Mouse (Mus musculus) embryonic stem cell, embryonic (primary cell): ENCODE results near the gene Gm44596.

Source experiments
- CTCF ChIA-PET, 4 experiments: fragments of 300-600 bp in 2 of 4; fragments of 350-600 bp in 2 of 4; sonication (Branson Sonifier 250); formaldehyde crosslinking; loops; one replicate each; lab custom pipeline; 2022; ENCODE audit warnings: inconsistent platforms in 2 of 4; lab: Charles Lee
- POLR2A ChIA-PET, 4 experiments: fragments of 300-600 bp in 2 of 4; fragments of 350-600 bp in 2 of 4; sonication (Branson Sonifier 250); formaldehyde crosslinking; loops; one replicate each; lab custom pipeline; 2022; ENCODE audit warnings: antibody characterized with exemption in 4 of 4, inconsistent platforms in 1 of 4; lab: Charles Lee

The Gm44596 gene

GRCm38 (mm10) chr6:128375192-128375591, at the start of gene Gm44596, which contains the start of gene Tex52:
Gm44596 (plus strand) TSS chr6:128375503.
Tex52 (plus strand) TSS chr6:128375456.
- CTCF ChIA-PET, result interaction anchor here in 1 of 4 experiments (1.8 kb wide), 1 partner anchor 36 kb away, joined by 5 read pairs; no protein-coding TSS in a partner anchor
- POLR2A ChIA-PET, result interaction anchor here in 2 of 4 experiments (1.5 to 2.7 kb wide), 4 partner anchors 8 to 28 kb away, joined by 3 to 11 read pairs (median 6); no protein-coding TSS in a partner anchor

- POLR2A ChIA-PET, result interaction anchor here (0.6 to 3.3 kb wide), 37 partner anchors 9 to 998 kb away, joined by 3 to 13 read pairs (median 4); partner anchors contain the start of gene Tulp3 (in 2 of the 4)
- CTCF ChIA-PET, result interaction anchor here (0.6 to 2.3 kb wide), 35 partner anchors 9 to 617 kb away, joined by 3 to 12 read pairs (median 4); no protein-coding TSS in a partner anchor
These were observed 40.7 kb upstream of the Gm44596 start for GRCm38 (mm10) chr6:128334397-128335124.

GRCm38 (mm10) chr6:128337467-128337866, 37.8 kb upstream of the Gm44596 start:
- CTCF ChIA-PET, result interaction anchor here in 2 of 4 experiments (1.2 to 1.8 kb wide), 2 partner anchors 19 to 28 kb away, joined by 3 to 7 read pairs; no protein-coding TSS in a partner anchor

GRCm38 (mm10) chr6:128338876-128339275, 36.4 kb upstream of the Gm44596 start:
- CTCF ChIA-PET, result interaction anchor here in 2 of 4 experiments (0.6 to 1.5 kb wide), 6 partner anchors 11 to 248 kb away, joined by 3 to 4 read pairs (median 3); partner anchors contain the start of gene Tulp3 (in 1 of the 2)
- POLR2A ChIA-PET, result interaction anchor here (0.5 to 2.2 kb wide), 18 partner anchors 8 to 141 kb away, joined by 3 to 6 read pairs (median 3); partner anchors contain the start of gene Itfg2 (in 1 of the 4)

More at GRCm38 (mm10) chr6:128337467-128337866, 37.8 kb upstream of the Gm44596 start:
- POLR2A ChIA-PET, result interaction anchor here (0.6 to 3.3 kb wide), 12 partner anchors 14 to 174 kb away, joined by 3 to 14 read pairs (median 4); partner anchors contain the start of genes Itfg2 (in 2 of the 4) and Tulp3 (in 2 of the 4)

GRCm38 (mm10) chr6:128341956-128342723, 33.2 kb upstream of the Gm44596 start:
- ChIA-PET POLR2A (interaction anchor here in 3 of 4 experiments (0.6 to 1.5 kb wide), 5 partner anchors 9 to 124 kb away, joined by 3 read pairs; no protein-coding TSS in a partner anchor), CTCF (no interaction called here)

GRCm38 (mm10) chr6:128345623-128346022, 29.7 kb upstream of the Gm44596 start:
- CTCF ChIA-PET, result no interaction called here

GRCm38 (mm10) chr6:128346782-128347181, 28.5 kb upstream of the Gm44596 start:
- CTCF ChIA-PET, result interaction anchor here in 1 of 4 experiments (1.1 to 1.3 kb wide), 2 partner anchors 12 kb away, joined by 3 read pairs; no protein-coding TSS in a partner anchor
- POLR2A ChIA-PET, result interaction anchor here in 2 of 4 experiments (1.0 to 2.0 kb wide), 6 partner anchors 9 to 83 kb away, joined by 3 to 10 read pairs (median 3); partner anchors contain the start of gene Tulp3 (in 1 of the 2)

More at GRCm38 (mm10) chr6:128345623-128346022, 29.7 kb upstream of the Gm44596 start:
- POLR2A ChIA-PET, result interaction anchor here in 1 of 4 experiments (0.5 kb wide), 1 partner anchor 8 kb away, joined by 3 read pairs; no protein-coding TSS in a partner anchor

GRCm38 (mm10) chr6:128349711-128350110, 25.6 kb upstream of the Gm44596 start:
- POLR2A ChIA-PET, result interaction anchor here in 2 of 4 experiments (0.7 to 1.7 kb wide), 8 partner anchors 11 to 120 kb away, joined by 3 to 7 read pairs (median 4); no protein-coding TSS in a partner anchor
- CTCF ChIA-PET, result interaction anchor here in 3 of 4 experiments (0.6 to 1.0 kb wide), 5 partner anchors 9 to 23 kb away, joined by 3 to 4 read pairs (median 3); no protein-coding TSS in a partner anchor

- CTCF ChIA-PET, result interaction anchor here in 1 of 4 experiments (1.2 kb wide), 1 partner anchor 19 kb away, joined by 3 read pairs; no protein-coding TSS in a partner anchor
- POLR2A ChIA-PET, result interaction anchor here in 2 of 4 experiments (1.0 to 2.1 kb wide), 9 partner anchors 18 to 231 kb away, joined by 3 to 14 read pairs (median 5); no protein-coding TSS in a partner anchor
These were observed 21.2 kb upstream of the Gm44596 start for GRCm38 (mm10) chr6:128354140-128354539.

GRCm38 (mm10) chr6:128355201-128355681, 20.1 kb upstream of the Gm44596 start:
- CTCF ChIA-PET, result interaction anchor here (0.5 to 1.3 kb wide), 6 partner anchors 9 to 70 kb away, joined by 3 to 7 read pairs (median 3); partner anchors contain the start of gene Itfg2 (in 1 of the 4)

GRCm38 (mm10) chr6:128355726-128356416, 19.4 kb upstream of the Gm44596 start, which contains the start of gene Tulp3:
Tulp3 (minus strand) TSS chr6:128355851.
- POLR2A ChIA-PET, result interaction anchor here in 3 of 4 experiments (0.6 to 2.2 kb wide), 19 partner anchors 9 to 155 kb away, joined by 3 to 14 read pairs (median 4); partner anchors contain the start of gene Itfg2 (in 1 of the 3)
- CTCF ChIA-PET, result interaction anchor here in 3 of 4 experiments (0.6 to 1.3 kb wide), 3 partner anchors 8 to 49 kb away, joined by 3 to 5 read pairs (median 3); no protein-coding TSS in a partner anchor

More at GRCm38 (mm10) chr6:128355201-128355681, 20.1 kb upstream of the Gm44596 start:
- POLR2A ChIA-PET, result interaction anchor here (0.5 to 2.1 kb wide), 28 partner anchors 8 to 446 kb away, joined by 3 to 14 read pairs (median 4); partner anchors contain the start of gene Itfg2 (in 1 of the 4)

GRCm38 (mm10) chr6:128358999-128359398, 16.3 kb upstream of the Gm44596 start:
- CTCF ChIA-PET, result interaction anchor here (0.6 to 1.3 kb wide), 21 partner anchors 9 to 301 kb away, joined by 3 to 12 read pairs (median 4); partner anchors contain the start of gene Tspan9 (in 1 of the 4)
- POLR2A ChIA-PET, result interaction anchor here in 3 of 4 experiments (0.5 to 3.1 kb wide), 13 partner anchors 8 to 158 kb away, joined by 3 to 13 read pairs (median 4); partner anchors contain the start of gene Itfg2 (in 1 of the 3)

GRCm38 (mm10) chr6:128361901-128362300, 13.4 kb upstream of the Gm44596 start:
- CTCF ChIA-PET, result interaction anchor here (0.6 to 1.6 kb wide), 6 partner anchors 12 to 161 kb away, joined by 3 to 6 read pairs (median 5); no protein-coding TSS in a partner anchor
- POLR2A ChIA-PET, result interaction anchor here in 3 of 4 experiments (0.6 to 1.7 kb wide), 13 partner anchors 10 to 197 kb away, joined by 3 to 5 read pairs (median 3); no protein-coding TSS in a partner anchor

- POLR2A ChIA-PET, result interaction anchor here in 2 of 4 experiments (0.8 to 1.7 kb wide), 10 partner anchors 11 to 162 kb away, joined by 3 to 5 read pairs (median 3); no protein-coding TSS in a partner anchor
- CTCF ChIA-PET, result interaction anchor here in 3 of 4 experiments (0.9 to 1.6 kb wide), 4 partner anchors 48 to 162 kb away, joined by 3 to 5 read pairs (median 5); no protein-coding TSS in a partner anchor
These were observed 12.8 kb upstream of the Gm44596 start, which contains the start of the genes Rhno1 and Foxm1 for GRCm38 (mm10) chr6:128362381-128363006. Rhno1 (minus strand) TSS chr6:128362911. Foxm1 (plus strand) TSS chr6:128362967.
